Mouse (Mus musculus): ENCODE results near the gene I830077J02Rik. TPM values are rescaled to one million over a fixed set of nuclear protein-coding genes. Genes with fewer than 3 reads are reported as not detected.

I830077J02Rik gene
- polyA plus RNA-seq, 1 experiment, result 41.9 TPM

- Histone ChIP-seq H3K4me3 (replicated peaks) (peak overlapping the region; percentile 99), H3K9me3 (no peaks in the 10 kb centered on the region), H3K27me3 (replicated peaks) (no peaks in the 10 kb centered on the region), H3K4me1 (peaks cover 63% of the 10 kb centered on the region), H3K36me3 (replicated peaks; ENCODE audit: low read length) (peaks cover 79% of the 10 kb centered on the region)
- TF ChIP-seq FLI1 (IDR thresholded peaks at IDR 0.05; ENCODE audit: low read length), result no peak
- no peak for TF ChIP-seq GATA1 (IDR thresholded peaks at IDR 0.05; ENCODE audit: borderline replicate concordance, low read length)
These were observed 24.8 kb upstream of the I830077J02Rik start for GRCm38 (mm10) chr3:105957235-105957634.

GRCm38 (mm10) chr3:105951348-105951747, 18.9 kb upstream of the I830077J02Rik start:
- Histone ChIP-seq H3K4me1 (peaks cover 51% of the 10 kb centered on the region), H3K27me3 (replicated peaks) (no peaks in the 10 kb centered on the region), H3K36me3 (replicated peaks; ENCODE audit: low read length) (peaks cover 100% of the 10 kb centered on the region), H3K4me3 (replicated peaks) (no peak overlapping the region), H3K9me3 (no peaks in the 10 kb centered on the region)
- TF ChIP-seq GATA1 (IDR thresholded peaks at IDR 0.05; ENCODE audit: borderline replicate concordance, low read length) (no peak), FLI1 (IDR thresholded peaks at IDR 0.05; ENCODE audit: low read length) (no peak)

DNA sequence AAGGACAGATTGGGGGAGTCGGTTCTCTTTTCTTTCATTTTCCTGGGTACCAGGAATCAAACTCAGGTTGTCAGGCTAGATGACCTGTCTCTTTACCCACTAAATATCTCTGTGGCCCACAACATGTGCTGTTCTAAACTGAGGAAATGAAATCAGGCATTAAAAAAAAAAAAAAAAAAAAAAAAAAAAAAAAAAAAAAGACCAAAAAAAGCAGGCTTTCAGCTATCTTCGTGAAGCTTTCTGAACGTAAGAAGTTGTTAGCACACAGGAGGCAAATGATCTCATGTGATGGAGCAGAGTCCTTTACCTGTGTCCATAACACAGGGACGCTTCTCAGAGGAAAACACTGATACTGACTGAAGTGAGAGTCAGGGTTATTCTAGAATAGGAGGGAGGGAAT, 3.6 kb upstream of the I830077J02Rik start:
- Histone ChIP-seq H3K27me3 (replicated peaks) (no peaks in the 10 kb centered on the region), H3K9me3 (no peaks in the 10 kb centered on the region), H3K4me3 (replicated peaks) (no peak overlapping the region), H3K36me3 (replicated peaks; ENCODE audit: low read length) (peaks cover 43% of the 10 kb centered on the region), H3K4me1 (peaks cover 47% of the 10 kb centered on the region)
- TF ChIP-seq FLI1 (IDR thresholded peaks at IDR 0.05; ENCODE audit: low read length) (no peak), GATA1 (IDR thresholded peaks at IDR 0.05; ENCODE audit: borderline replicate concordance, low read length) (no peak)

- no peaks in the 10 kb centered on the region for H3K9me3 ChIP-seq
- H3K4me1 ChIP-seq, result peaks cover 52% of the 10 kb centered on the region
- H3K27me3 ChIP-seq (replicated peaks), result no peaks in the 10 kb centered on the region
- TF ChIP-seq GATA1 (IDR thresholded peaks at IDR 0.05; ENCODE audit: borderline replicate concordance, low read length) (no peak), FLI1 (IDR thresholded peaks at IDR 0.05; ENCODE audit: low read length) (no peak)
- no peak overlapping the region for H3K4me3 ChIP-seq (replicated peaks)
- H3K36me3 ChIP-seq (replicated peaks; ENCODE audit: low read length), result peaks cover 43% of the 10 kb centered on the region
These were observed 2.6 kb upstream of the I830077J02Rik start for GRCm38 (mm10) chr3:105935033-105935432.

- Histone ChIP-seq H3K4me3 (replicated peaks) (no peak overlapping the region), H3K27me3 (replicated peaks) (no peaks in the 10 kb centered on the region), H3K4me1 (peaks cover 63% of the 10 kb centered on the region), H3K36me3 (replicated peaks; ENCODE audit: low read length) (peaks cover 53% of the 10 kb centered on the region), H3K9me3 (no peaks in the 10 kb centered on the region)
- TF ChIP-seq GATA1 (IDR thresholded peaks at IDR 0.05; ENCODE audit: borderline replicate concordance, low read length), result no peak
- TF ChIP-seq FLI1 (IDR thresholded peaks at IDR 0.05; ENCODE audit: low read length), result no peak
These were observed 1.5 kb upstream of the I830077J02Rik start for GRCm38 (mm10) chr3:105933926-105934325.

DNA sequence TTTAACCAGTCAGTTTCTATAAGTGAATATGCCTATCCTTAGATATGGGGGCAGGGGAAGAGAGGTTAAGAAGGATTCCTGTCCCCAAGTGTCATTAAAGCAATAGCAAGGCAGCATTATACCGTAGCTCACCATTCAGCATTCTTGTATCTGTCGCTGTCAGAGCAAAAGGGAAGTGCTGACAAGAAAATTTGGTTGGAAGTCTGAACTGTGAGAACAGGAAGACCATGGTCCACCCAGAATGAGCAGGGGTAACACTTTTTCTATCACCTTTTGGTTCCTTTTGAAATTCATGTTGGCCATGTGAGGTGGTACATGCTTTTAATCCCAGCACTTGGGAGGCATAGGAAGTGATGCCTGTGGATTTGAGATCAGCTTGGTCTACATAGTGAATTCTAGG, 1.4 kb downstream of the I830077J02Rik start:
- TF ChIP-seq FLI1 (IDR thresholded peaks at IDR 0.05; ENCODE audit: low read length) (no peak), GATA1 (IDR thresholded peaks at IDR 0.05; ENCODE audit: borderline replicate concordance, low read length) (no peak)
- H3K36me3 ChIP-seq (replicated peaks; ENCODE audit: low read length), result peaks cover 61% of the 10 kb centered on the region
- H3K9me3 ChIP-seq, result no peaks in the 10 kb centered on the region
- H3K27me3 ChIP-seq (replicated peaks), result no peaks in the 10 kb centered on the region
- peak overlapping the region; percentile 94 for H3K4me3 ChIP-seq (replicated peaks)
- H3K4me1 ChIP-seq, result peaks cover 74% of the 10 kb centered on the region

GRCm38 (mm10) chr3:105929821-105930220, 2.6 kb downstream of the I830077J02Rik start:
- H3K9me3 ChIP-seq, result no peaks in the 10 kb centered on the region
- H3K36me3 ChIP-seq (replicated peaks; ENCODE audit: low read length), result peaks cover 73% of the 10 kb centered on the region
- peak overlapping the region; percentile 92 for H3K4me3 ChIP-seq (replicated peaks)
- H3K4me1 ChIP-seq, result peaks cover 74% of the 10 kb centered on the region
- H3K27me3 ChIP-seq (replicated peaks), result no peaks in the 10 kb centered on the region
- TF ChIP-seq FLI1 (IDR thresholded peaks at IDR 0.05; ENCODE audit: low read length), result no peak
- no peak for TF ChIP-seq GATA1 (IDR thresholded peaks at IDR 0.05; ENCODE audit: borderline replicate concordance, low read length)

GRCm38 (mm10) chr3:105928781-105929180, 3.7 kb downstream of the I830077J02Rik start:
- Histone ChIP-seq H3K27me3 (replicated peaks) (no peaks in the 10 kb centered on the region), H3K4me3 (replicated peaks) (peak overlapping the region; percentile 92), H3K4me1 (peaks cover 74% of the 10 kb centered on the region), H3K36me3 (replicated peaks; ENCODE audit: low read length) (peaks cover 76% of the 10 kb centered on the region), H3K9me3 (no peaks in the 10 kb centered on the region)
- TF ChIP-seq FLI1 (IDR thresholded peaks at IDR 0.05; ENCODE audit: low read length), result no peak
- TF ChIP-seq GATA1 (IDR thresholded peaks at IDR 0.05; ENCODE audit: borderline replicate concordance, low read length), result no peak

GRCm38 (mm10) chr3:105928195-105928569, 4.3 kb downstream of the I830077J02Rik start:
- peaks cover 79% of the 10 kb centered on the region for H3K4me1 ChIP-seq
- H3K4me3 ChIP-seq (replicated peaks), result peak overlapping the region; percentile 92
- peaks cover 80% of the 10 kb centered on the region for H3K36me3 ChIP-seq (replicated peaks; ENCODE audit: low read length)
- TF ChIP-seq GATA1 (IDR thresholded peaks at IDR 0.05; ENCODE audit: borderline replicate concordance, low read length) (no peak), FLI1 (IDR thresholded peaks at IDR 0.05; ENCODE audit: low read length) (no peak)
- no peaks in the 10 kb centered on the region for H3K27me3 ChIP-seq (replicated peaks)
- H3K9me3 ChIP-seq, result no peaks in the 10 kb centered on the region

GRCm38 (mm10) chr3:105927561-105928194, 4.8 kb downstream of the I830077J02Rik start:
- H3K4me1 ChIP-seq, result peaks cover 80% of the 10 kb centered on the region
- no peaks in the 10 kb centered on the region for H3K9me3 ChIP-seq
- H3K27me3 ChIP-seq (replicated peaks), result no peaks in the 10 kb centered on the region
- H3K4me3 ChIP-seq (replicated peaks), result peak overlapping the region; percentile 92
- H3K36me3 ChIP-seq (replicated peaks; ENCODE audit: low read length), result peaks cover 85% of the 10 kb centered on the region
- TF ChIP-seq FLI1 (IDR thresholded peaks at IDR 0.05; ENCODE audit: low read length) (no peak), GATA1 (IDR thresholded peaks at IDR 0.05; ENCODE audit: borderline replicate concordance, low read length) (no peak)

Measured in megakaryocyte, embryonic 14.5 days (primary cell).